In the genomic region with DNA sequence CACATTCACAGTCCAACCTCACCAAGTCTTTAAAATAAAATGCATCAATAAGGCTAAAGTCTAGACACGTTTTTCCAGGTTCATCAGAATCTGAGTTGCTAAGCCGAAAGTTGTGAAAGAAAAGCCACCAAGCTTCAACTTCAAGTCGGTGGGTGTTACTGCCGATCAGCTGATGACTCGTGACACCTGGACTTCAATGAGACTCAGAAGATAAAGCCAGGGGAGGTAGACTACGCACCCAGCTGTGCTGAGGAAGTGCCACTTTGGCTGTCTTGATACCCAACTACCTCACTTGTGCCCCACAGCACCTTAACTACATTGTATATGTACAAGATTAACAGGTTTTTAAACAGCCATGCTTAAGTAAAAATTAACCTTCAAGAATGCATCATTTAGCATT, we compare ENCODE assay signal across 14 mouse cellular contexts. TPM values are rescaled to one million over a fixed set of nuclear protein-coding genes. Genes with fewer than 3 reads are reported as not detected.
DNase-seq lines count a peak whose midpoint lies in the region; ATAC-seq and TF ChIP-seq lines count a peak whose summit lies in the region.
"Had no signal": no experiment of that assay in that cellular context is flagged by ENCODE, and none has a peak within 500 bp of the region (broad histone marks: within the 10 kb centered on the region; RNA-seq: fewer than 3 reads in every experiment).

No protein-coding gene starts in this region.

- WGBS in kidney, embryonic 15.5 days = 61% methylated on average over 6 of the region's 6 CpGs

- DNase-seq in kidney, adult 9 months = no peak
- peak; percentile 41 for DNase-seq in CD4-positive helper T cell, adult 2 months (ENCODE audit: low read depth, low spot score)
- peak; percentile 20 for DNase-seq in Patski (ENCODE audit: low read depth, low spot score)
- DNase-seq in thymus, postnatal 0 days (ENCODE audit: low spot score) = peak; percentile 67
- DNase-seq in left cerebral cortex, postnatal 10 days (ENCODE audit: extremely low spot score in 1 of 2, low spot score in 2 of 2) = no peak
- DNase-seq: adrenal gland, postnatal 14 days; cerebellum, adult 11 months; layer of hippocampus, postnatal 36 days; lung, embryonic 14.5 days had no signal

- no peak for ATAC-seq in kidney, embryonic 15.5 days (replicated peaks; ENCODE audit: low FRiP score)
- ATAC-seq in Patski = no peak
- no peak for ATAC-seq in megakaryocyte-erythroid progenitor cell, adult 5-6 weeks (replicated peaks; ENCODE audit: low FRiP score, low TSS enrichment, poor library complexity, severe bottlenecking)
- ATAC-seq: hindbrain, postnatal 0 days; midbrain, embryonic 16.5 days had no signal

- no peaks in the 10 kb centered on the region for H3K36me3 ChIP-seq in kidney, embryonic 15.5 days
- H3K36me3 ChIP-seq: limb, embryonic 13.5 days had no signal

- no peak for TF ChIP-seq CTCF in Patski (IDR thresholded peaks at IDR 0.05)

- peaks cover 24% of the 10 kb centered on the region for H3K4me1 ChIP-seq in kidney, embryonic 15.5 days

- no peaks in the 10 kb centered on the region for H3K27me3 ChIP-seq in kidney, embryonic 15.5 days
- no peaks in the 10 kb centered on the region for H3K27me3 ChIP-seq in Patski
- H3K27me3 ChIP-seq: limb, embryonic 13.5 days had no signal

- no peak overlapping the region for H3K4me3 ChIP-seq in kidney, embryonic 15.5 days (replicated peaks)
- H3K4me3 ChIP-seq: limb, embryonic 13.5 days had no signal

- intact Hi-C loops in left cerebral cortex, postnatal 10 days (cut with DNase I) = no loop called here

- CTCF ChIA-PET in Patski (lab: Charles Lee) = interaction anchor here (1.1 to 1.7 kb wide), 4 partner anchors 9 to 36 kb away, joined by 3 to 4 read pairs (median 3); no protein-coding TSS in a partner anchor

- in situ Hi-C loops in Patski (cut with MboI; ENCODE audit: low pct_unique_long_range_greater_than_20kb) = no loop called here

- no peak overlapping the region for H3K9ac ChIP-seq in kidney, embryonic 15.5 days
- H3K9ac ChIP-seq: limb, embryonic 13.5 days; lung, embryonic 14.5 days had no signal

- H3K27ac ChIP-seq in kidney, embryonic 15.5 days = no peak overlapping the region
- H3K27ac ChIP-seq: hindbrain, postnatal 0 days; limb, embryonic 13.5 days had no signal

- POLR2A ChIA-PET in Patski (lab: Charles Lee) = interaction anchor here (1.5 kb wide), 2 partner anchors 12 to 34 kb away, joined by 4 to 7 read pairs; no protein-coding TSS in a partner anchor

- peak overlapping the region; percentile 24 for H3K4me2 ChIP-seq in kidney, embryonic 15.5 days
- H3K4me2 ChIP-seq: limb, embryonic 13.5 days; lung, embryonic 14.5 days had no signal

- H3K9me3 ChIP-seq in kidney, embryonic 15.5 days (replicated peaks) = no peaks in the 10 kb centered on the region
- H3K9me3 ChIP-seq: limb, embryonic 13.5 days had no signal

RNA-seq across cellular contexts. Expression of a gene that starts 3.4 kb away (rescaled TPM):
- polyA plus RNA-seq in kidney, embryonic 15.5 days (2015; fragmentation: Nextera tagmentation; extraction: Ambion mirVana) = 550 and 571 TPM in 2 replicates
- polyA plus RNA-seq in Patski (2021) = 579 TPM
- polyA plus RNA-seq in thymus, postnatal 0 days (2015; fragmentation: Nextera tagmentation; extraction: Ambion mirVana) = 377 and 404 TPM in 2 replicates
- 64.7 and 115 TPM in 2 replicates for total RNA-seq in megakaryocyte-erythroid progenitor cell, adult 5-6 weeks (2014; fragmentation: Nextera tagmentation)
- 82.7 and 113 TPM in 2 replicates for total RNA-seq in megakaryocyte-erythroid progenitor cell, adult 5-6 weeks (2017)
- 100 to 1,000 TPM; 389 to 433 TPM for total RNA-seq in left cerebral cortex, postnatal 10 days (2021)

Comparison
In these comparisons a context has a peak if more than half of its experiments do, and no peak if none do; other contexts are left out.
1. DNase-seq: peak in CD4-positive helper T cell, adult 2 months (single experiment), Patski (single experiment) and thymus, postnatal 0 days (single experiment); none in kidney, adult 9 months (single experiment) and left cerebral cortex, postnatal 10 days (0 of 2).